Mouse (Mus musculus) limb, embryonic 13.5 days (tissue): ENCODE data around the gene Kctd17. TPM values are rescaled to one million over a fixed set of nuclear protein-coding genes. Genes with fewer than 3 reads are reported as not detected.
A peak's percentile ranks its signal among the peaks of the same experiment; 100 is the strongest.

ENCODE experiments used
- ATAC-seq: fragments of 200-750 bp; cut with Nextera tagmentation; 2 replicates; pipeline ENCODE4 v1.8.0; 2017; ENCODE audit warnings: low read depth, moderate number of reproducible peaks, moderate TSS enrichment; ENCODE audit not compliant: low FRiP score
- H3K27ac ChIP-seq: fragments of 300-500 bp; sonication (generic); 2 replicates; pipeline ENCODE4 v1.5.1; 2015; ENCODE audit warnings: inconsistent platforms, mild to moderate bottlenecking, moderate library complexity
- H3K27me3 ChIP-seq: fragments of 300-500 bp; sonication (generic); 2 replicates; pipeline ENCODE4 v1.6.1; 2015; ENCODE audit warnings: mild to moderate bottlenecking, inconsistent platforms
- H3K36me3 ChIP-seq: fragments of 300-500 bp; sonication (generic); 2 replicates; pipeline ENCODE4 v1.6.1; 2015; ENCODE audit warnings: inconsistent platforms, mild to moderate bottlenecking, moderate library complexity
- H3K4me1 ChIP-seq: fragments of 300-500 bp; sonication (generic); 2 replicates; pipeline ENCODE4 v1.6.1; 2015; ENCODE audit warnings: inconsistent platforms
- H3K4me2 ChIP-seq: fragments of 300-500 bp; sonication (generic); replicated peaks from 2 replicates; pipeline ENCODE4 v1.6.1; 2015; ENCODE audit warnings: inconsistent platforms, mild to moderate bottlenecking, moderate library complexity
- H3K4me3 ChIP-seq: fragments of 300-500 bp; sonication (generic); 2 replicates; pipeline ENCODE4 v1.5.1; 2015; ENCODE audit warnings: moderate library complexity, mild to moderate bottlenecking, inconsistent platforms
- H3K9ac ChIP-seq: fragments of 300-500 bp; sonication (generic); 2 replicates; pipeline ENCODE4 v1.6.1; 2015; ENCODE audit warnings: mild to moderate bottlenecking, inconsistent platforms
- H3K9me3 ChIP-seq: fragments of 300-500 bp; sonication (generic); 2 replicates; pipeline ENCODE4 v1.6.1; 2016; ENCODE audit warnings: inconsistent platforms
- WGBS: fragments of 180-500 bp; shearing (Covaris S2); methylation state at CpG from one replicate; pipeline ENCODE4 v1.1.7; 2015; 5-methylcytosine and 5-hydroxymethylcytosine counted together
- polyA plus RNA-seq: library from polyadenylated mRNA; unstranded; fragments of >200 nt; fragmentation: Nextera tagmentation; extraction: Ambion mirVana; gene quantifications from 2 replicates; pipeline ENCODE4 v1.2.1, GENCODE M21; 2015

Gene Kctd17
- polyA plus RNA-seq, 1 experiment from 2014 or later: 45.0 TPM

DNA sequence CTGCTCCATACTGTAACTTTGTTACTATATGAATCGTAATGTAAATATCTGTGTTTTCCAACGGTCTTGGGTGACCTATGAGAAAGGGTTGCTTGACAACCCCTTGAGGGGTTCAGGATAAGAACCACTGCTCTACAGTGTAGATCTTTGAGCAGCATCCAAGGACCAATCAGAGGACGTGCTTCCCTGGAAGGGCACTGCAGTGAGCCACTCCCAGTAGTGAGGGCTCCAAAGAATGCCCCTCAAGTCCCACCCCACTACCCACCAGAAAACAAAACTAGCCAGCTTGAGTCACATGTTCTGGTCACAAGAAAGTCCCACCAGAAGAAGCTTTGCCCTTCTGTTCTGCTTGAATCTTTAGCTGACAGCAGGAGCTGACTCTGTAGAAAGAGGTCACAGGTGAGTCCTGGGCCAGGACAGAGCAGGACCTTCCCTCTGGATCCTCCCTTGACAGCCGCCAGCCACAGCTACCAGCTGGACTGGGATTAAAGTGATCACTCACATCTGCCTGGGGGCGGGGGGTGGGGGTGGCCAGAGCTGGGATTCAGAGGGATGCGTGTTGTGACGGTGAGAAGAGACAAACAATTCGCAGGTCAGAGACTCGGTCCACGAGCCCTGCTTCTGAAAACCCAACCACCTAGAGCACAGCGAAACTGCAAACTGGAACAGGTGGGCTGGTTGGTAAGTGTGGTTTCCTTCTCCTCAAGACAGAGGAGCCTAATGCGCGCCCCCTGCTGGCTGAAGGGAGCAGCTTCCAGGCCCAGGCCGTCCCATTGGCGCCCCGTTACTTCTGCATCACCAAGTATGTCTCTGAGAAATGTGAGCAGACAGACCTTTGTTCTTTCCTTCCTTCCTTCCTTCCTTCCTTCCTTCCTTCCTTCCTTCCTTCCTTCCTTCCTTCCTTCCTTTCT is 6.1 kb upstream of the Kctd17 start:
- Histone ChIP-seq H3K36me3 (no peaks in the 10 kb centered on the region), H3K27me3 (peaks cover 24% of the 10 kb centered on the region), H3K27ac (no peak overlapping the region), H3K9me3 (no peaks in the 10 kb centered on the region), H3K4me1 (0 out of 2 replicates have a peak, but pooled peaks cover 2% of the 10 kb centered on the region), H3K4me3 (no peak overlapping the region), H3K4me2 (no peak overlapping the region), H3K9ac (no peak overlapping the region)
- WGBS: 16% methylated on average over 16 of the region's 16 CpGs
- ATAC-seq: 0 out of 2 replicates have a peak, but pooled peaks have one; percentile 40

DNA sequence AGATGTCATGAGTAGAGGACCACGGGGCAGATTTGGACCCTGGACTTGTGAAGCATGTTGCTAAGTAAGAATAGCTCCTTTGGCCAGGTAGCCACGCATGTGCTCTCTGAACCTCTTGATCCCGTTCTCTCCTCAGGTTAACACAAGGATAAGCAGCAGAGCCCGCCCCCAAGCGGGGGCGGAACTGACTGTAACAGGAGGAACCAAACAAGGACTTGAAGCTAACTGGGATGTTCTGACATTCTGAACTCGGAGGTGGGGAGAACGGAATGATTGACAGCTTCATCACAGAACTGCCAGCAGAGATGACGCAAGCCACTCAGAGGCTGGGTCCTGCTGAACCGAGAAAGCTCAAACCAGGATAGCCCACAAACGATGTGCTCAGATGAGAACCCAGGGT is 3.9 kb upstream of the Kctd17 start:
- Histone ChIP-seq H3K4me1 (peaks cover 12% of the 10 kb centered on the region), H3K9me3 (no peaks in the 10 kb centered on the region), H3K4me2 (no peak overlapping the region), H3K36me3 (no peaks in the 10 kb centered on the region), H3K9ac (no peak overlapping the region), H3K27me3 (peaks cover 24% of the 10 kb centered on the region), H3K4me3 (no peak overlapping the region), H3K27ac (no peak overlapping the region)
- 22% methylated on average over 11 of the region's 11 CpGs for WGBS
- ATAC-seq: no peak

DNA sequence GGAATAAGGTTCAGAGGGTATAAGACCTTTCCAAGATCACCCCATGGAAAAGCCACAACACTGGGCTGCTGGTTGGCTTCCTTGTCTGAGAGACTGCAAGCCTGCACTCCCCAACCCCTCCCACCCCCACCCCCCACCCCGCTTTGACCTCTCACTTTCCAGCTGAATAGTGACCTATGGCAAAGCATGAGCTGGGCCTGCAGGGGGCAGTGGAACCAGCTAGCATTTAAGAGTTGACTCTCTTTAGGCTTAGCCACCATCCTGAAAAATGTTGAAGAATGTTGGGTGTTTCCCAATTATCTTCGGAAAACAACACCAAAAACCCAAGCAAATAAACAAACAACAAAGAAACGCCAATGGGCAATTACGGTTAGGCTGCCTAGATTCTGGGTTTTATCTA is 3.1 kb upstream of the Kctd17 start:
- no peak overlapping the region for H3K9ac ChIP-seq
- H3K4me1 ChIP-seq: peaks cover 20% of the 10 kb centered on the region
- no peak for ATAC-seq
- no peaks in the 10 kb centered on the region for H3K36me3 ChIP-seq
- H3K4me3 ChIP-seq: no peak overlapping the region
- H3K27me3 ChIP-seq: peaks cover 24% of the 10 kb centered on the region
- 60% methylated on average over 4 of the region's 4 CpGs for WGBS
- no peak overlapping the region for H3K27ac ChIP-seq
- no peak overlapping the region for H3K4me2 ChIP-seq
- no peaks in the 10 kb centered on the region for H3K9me3 ChIP-seq

DNA sequence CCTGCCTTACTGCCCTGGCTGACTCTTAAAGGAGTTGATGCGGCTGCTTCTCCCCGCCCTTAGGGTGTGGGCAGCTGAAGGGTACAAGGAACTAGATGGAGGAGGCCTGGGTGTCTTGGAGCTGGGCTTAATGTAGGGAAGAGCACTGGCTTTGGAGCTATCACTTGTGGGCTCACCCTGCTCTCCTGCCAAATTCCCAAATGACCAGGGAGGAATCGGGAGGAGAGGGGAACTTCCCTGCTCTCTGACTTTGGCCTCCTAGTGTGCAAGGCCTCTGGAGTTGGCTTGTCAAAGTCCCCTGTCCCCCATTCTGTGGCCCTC is 735 bp downstream of the Kctd17 start:
- peak overlapping the region; percentile 82 for H3K4me3 ChIP-seq
- no peak overlapping the region; the same call in 1 of the 2 replicates for H3K27ac ChIP-seq
- 3% methylated on average over 3 of the region's 3 CpGs for WGBS
- peaks cover 38% of the 10 kb centered on the region for H3K36me3 ChIP-seq
- H3K4me2 ChIP-seq: peak overlapping the region; percentile 88
- no peaks in the 10 kb centered on the region for H3K9me3 ChIP-seq
- peaks cover 8% of the 10 kb centered on the region for H3K27me3 ChIP-seq
- ATAC-seq: no peak
- peaks cover 23% of the 10 kb centered on the region for H3K4me1 ChIP-seq
- peak overlapping the region; percentile 82 for H3K9ac ChIP-seq

DNA sequence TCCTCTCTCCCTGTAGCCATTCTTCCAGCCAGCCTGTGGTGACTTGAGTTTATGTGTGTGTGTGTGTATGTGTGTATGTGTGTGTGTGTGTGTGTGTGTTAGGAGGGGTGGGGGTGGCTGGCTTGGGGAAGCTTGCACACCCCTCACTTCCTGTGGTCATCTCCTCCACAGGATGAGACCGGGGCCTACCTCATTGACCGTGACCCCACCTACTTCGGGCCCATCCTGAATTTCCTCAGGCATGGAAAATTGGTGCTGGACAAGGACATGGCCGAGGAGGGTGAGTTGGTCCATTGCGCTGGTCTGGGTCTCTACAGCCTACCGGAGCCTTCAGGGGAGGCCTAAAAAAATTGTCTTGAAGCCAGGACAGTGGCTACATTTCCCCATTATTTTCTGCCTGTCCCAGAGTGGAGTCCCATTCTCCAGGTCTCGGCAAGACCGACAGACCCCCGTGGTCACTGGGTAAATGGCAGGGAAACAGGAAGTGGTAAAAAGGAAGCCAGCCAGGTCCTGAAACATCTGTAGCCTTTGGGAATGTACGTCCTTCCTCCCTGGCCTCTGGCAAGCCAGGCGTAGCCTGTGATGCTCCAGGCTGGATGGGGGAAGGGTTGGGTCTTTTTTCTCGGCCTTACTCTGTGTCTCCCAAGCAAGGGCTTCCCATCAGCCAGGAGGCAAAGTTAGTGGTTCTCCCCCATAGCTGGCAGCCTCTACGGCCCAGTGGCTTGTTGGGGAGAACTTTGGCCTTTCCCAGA is 1.7 kb downstream of the Kctd17 start:
- peak overlapping the region; percentile 82 for H3K4me3 ChIP-seq
- peaks cover 23% of the 10 kb centered on the region for H3K4me1 ChIP-seq
- H3K9ac ChIP-seq: no peak overlapping the region; the same call in 1 of the 2 replicates
- H3K27me3 ChIP-seq: no peaks in the 10 kb centered on the region; the same call in 1 of the 2 replicates
- no peaks in the 10 kb centered on the region for H3K9me3 ChIP-seq
- 72% methylated on average over 13 of the region's 13 CpGs for WGBS
- peak overlapping the region; percentile 88 for H3K4me2 ChIP-seq
- H3K27ac ChIP-seq: no peak overlapping the region; the same call in 1 of the 2 replicates
- peaks cover 44% of the 10 kb centered on the region for H3K36me3 ChIP-seq
- no peak for ATAC-seq

DNA sequence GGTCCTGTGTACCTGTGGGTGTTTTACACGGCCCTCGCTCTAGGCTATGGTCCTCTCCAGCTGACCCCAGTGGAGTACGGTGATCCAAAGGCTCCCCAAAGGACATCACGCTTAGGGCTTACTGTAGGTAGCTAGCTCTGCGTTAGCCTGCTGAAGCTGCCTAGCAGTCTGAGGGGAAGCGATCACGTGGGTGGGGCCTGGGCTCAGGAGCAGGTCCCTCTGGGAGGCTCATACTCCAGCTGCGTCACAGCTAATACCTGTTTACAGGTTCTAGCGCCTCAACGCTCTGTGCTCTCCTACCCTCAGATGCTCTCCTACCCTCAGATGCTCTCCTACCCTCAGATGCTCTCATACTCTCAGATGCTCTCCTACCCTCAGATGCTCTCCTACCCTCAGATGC is 2.5 kb downstream of the Kctd17 start:
- Histone ChIP-seq H3K9me3 (no peaks in the 10 kb centered on the region), H3K36me3 (peaks cover 52% of the 10 kb centered on the region), H3K4me1 (peaks cover 23% of the 10 kb centered on the region), H3K27ac (no peak overlapping the region), H3K4me2 (no peak overlapping the region), H3K9ac (no peak overlapping the region), H3K4me3 (no peak overlapping the region), H3K27me3 (peaks cover 7% of the 10 kb centered on the region)
- 81% methylated on average over 10 of the region's 10 CpGs for WGBS
- no peak for ATAC-seq

DNA sequence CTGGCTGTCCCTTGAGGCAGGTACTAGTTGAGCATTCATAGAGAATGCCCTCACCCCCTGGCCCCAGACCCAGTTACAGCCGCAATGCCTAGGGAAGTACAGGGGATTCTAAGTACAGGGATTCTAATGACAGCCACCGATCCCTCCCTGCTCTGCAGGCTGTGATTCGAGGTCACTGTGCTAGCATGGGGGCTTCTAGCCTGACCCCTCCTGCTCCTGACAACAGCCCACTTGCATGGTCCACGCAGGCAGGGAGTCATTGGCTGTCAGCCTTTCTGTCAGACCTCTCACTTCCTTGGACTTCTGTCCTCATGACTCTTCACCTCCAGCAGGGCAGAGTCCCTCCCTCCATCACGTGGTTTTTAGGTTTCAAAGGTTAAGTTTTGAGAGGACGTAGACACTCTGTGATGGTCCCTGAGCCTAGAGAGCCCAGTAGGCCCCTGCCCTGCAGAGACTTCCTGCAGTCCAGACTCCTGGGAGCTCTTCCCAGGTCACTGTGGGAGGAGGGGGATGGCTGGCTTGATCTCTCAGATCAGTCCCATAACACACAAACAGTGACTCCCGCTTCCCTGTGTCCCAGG is 3.3 kb downstream of the Kctd17 start:
- ATAC-seq: no peak
- WGBS: 74% methylated on average over 7 of the region's 7 CpGs
- no peak overlapping the region for H3K4me3 ChIP-seq
- peaks cover 55% of the 10 kb centered on the region for H3K36me3 ChIP-seq
- H3K4me2 ChIP-seq: no peak overlapping the region
- H3K4me1 ChIP-seq: peaks cover 28% of the 10 kb centered on the region
- H3K27me3 ChIP-seq: peaks cover 14% of the 10 kb centered on the region
- H3K9me3 ChIP-seq: no peaks in the 10 kb centered on the region
- H3K9ac ChIP-seq: no peak overlapping the region
- no peak overlapping the region for H3K27ac ChIP-seq

DNA sequence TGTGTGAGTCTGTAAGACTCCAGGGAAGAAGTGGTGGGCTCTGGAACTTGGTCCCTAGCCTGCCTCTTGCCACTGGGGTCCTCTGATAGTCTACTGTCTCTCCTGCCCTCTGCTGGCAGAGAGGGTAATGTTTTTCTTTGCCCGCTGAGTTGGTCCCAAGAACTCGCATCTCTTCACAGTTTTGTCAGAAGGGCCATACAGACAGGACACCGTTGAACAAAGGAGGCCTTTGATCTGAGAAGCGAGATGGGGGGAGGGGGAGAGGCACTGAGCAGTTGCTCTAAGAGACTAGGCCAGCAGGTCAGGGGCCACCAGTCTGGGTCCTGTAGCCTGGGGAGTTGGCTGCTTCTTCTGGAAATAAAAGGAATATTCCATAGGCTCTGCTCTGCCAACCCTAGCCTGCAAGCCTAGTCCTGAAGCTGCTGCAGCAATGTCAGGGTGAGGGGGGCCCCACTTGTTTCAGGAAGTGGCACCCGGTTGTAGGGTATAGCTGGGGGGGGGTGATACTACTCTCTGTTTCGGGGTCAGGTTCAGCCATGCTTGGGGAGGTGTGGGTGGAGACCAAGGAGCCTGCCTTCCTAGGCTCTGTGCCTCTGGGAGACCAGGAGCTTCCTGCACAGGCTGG is 6.6 kb downstream of the Kctd17 start:
- Histone ChIP-seq H3K4me2 (no peak overlapping the region), H3K27me3 (peaks cover 27% of the 10 kb centered on the region), H3K4me1 (peaks cover 28% of the 10 kb centered on the region), H3K9ac (no peak overlapping the region), H3K36me3 (peaks cover 55% of the 10 kb centered on the region), H3K9me3 (no peaks in the 10 kb centered on the region), H3K27ac (no peak overlapping the region), H3K4me3 (no peak overlapping the region)
- WGBS: 36% methylated on average over 6 of the region's 6 CpGs
- no peak for ATAC-seq

DNA sequence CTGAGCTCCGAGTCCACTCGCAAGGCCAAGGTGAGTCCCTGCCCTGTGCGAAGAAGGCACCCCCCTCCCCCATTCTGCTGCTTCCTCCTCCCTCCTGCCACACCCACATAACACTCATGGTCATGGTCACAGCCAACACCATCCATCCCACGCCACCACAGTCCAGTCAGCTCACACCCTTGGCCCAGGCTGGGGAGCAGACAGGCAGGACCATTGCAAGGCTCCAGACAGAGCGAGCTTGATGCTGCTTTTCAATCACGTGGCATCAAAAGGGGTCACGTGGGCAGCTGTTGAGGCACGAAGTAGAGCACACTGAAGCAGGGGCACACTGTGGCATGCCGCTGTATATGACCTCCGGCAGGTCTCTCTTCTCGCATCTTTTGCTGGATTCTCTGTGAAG is 7.3 kb downstream of the Kctd17 start:
- H3K36me3 ChIP-seq: peaks cover 51% of the 10 kb centered on the region
- H3K27me3 ChIP-seq: peaks cover 27% of the 10 kb centered on the region
- no peak for ATAC-seq
- H3K9me3 ChIP-seq: no peaks in the 10 kb centered on the region
- H3K9ac ChIP-seq: no peak overlapping the region
- no peak overlapping the region for H3K4me3 ChIP-seq
- H3K4me1 ChIP-seq: peaks cover 23% of the 10 kb centered on the region
- no peak overlapping the region for H3K27ac ChIP-seq
- H3K4me2 ChIP-seq: no peak overlapping the region
- 85% methylated on average over 11 of the region's 11 CpGs for WGBS

DNA sequence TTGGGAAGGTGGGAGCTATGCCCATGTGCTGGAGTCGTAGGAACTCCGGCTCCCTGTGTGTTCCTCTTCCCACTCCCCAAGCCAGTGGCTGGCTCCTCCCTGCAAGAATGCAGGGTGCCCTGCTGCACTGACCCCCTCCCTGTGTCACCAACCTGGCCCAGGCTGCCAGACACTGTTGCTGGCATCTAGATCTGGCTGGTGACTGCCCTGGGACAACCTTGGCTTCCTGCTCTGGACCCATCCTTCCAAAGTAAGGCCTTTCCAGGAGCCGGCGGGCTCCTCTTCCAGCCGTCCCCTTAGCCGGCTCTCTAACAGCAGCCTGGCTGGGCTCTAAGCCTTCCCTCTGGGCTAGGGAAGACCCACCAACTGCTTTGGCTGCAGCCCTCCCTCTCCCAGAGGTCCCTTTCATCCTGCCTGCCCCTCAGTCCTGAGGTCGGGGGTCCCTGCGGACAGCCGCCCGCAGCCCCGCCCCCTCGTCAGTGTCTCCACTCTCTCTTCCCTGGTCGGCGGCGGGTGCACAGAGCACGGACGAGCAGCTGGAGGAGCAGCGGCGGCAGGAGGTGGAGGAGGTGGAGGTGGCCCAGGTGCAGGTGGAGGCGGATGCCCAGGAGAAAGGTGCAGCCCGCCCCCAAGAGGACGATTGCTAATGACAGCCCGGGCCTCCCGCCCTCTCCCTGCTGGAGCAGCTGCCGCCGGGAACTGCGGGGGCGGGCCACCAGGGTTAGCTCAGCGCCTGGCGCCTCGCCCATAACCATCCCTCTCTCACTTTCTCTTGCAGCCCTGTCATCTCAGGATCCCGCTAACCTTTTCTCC is 8.2 kb downstream of the Kctd17 start:
- ATAC-seq: 0 out of 2 replicates have a peak, but pooled peaks have one; percentile 52
- 10% methylated on average over 29 of the region's 32 CpGs for WGBS

More for the DNA sequence above, 8.2 kb downstream of the Kctd17 start:
- H3K9ac ChIP-seq: peak overlapping the region; percentile 59
- peaks cover 27% of the 10 kb centered on the region for H3K27me3 ChIP-seq
- no peaks in the 10 kb centered on the region for H3K9me3 ChIP-seq
- H3K4me3 ChIP-seq: peak overlapping the region; percentile 30
- peak overlapping the region; percentile 28; the same call in 1 of the 2 replicates for H3K27ac ChIP-seq
- H3K4me1 ChIP-seq: peaks cover 20% of the 10 kb centered on the region
- H3K4me2 ChIP-seq: peak overlapping the region; percentile 63
- peaks cover 42% of the 10 kb centered on the region for H3K36me3 ChIP-seq
